Mouse (Mus musculus) lung, adult 2 months (tissue): ENCODE data around the gene Zfp568.

Experiments
- CTCF ChIP-seq: fragments of 200-500 bp; IDR thresholded peaks from 2 replicates; pipeline ENCODE4 v1.5.1; 2011; ENCODE audit warnings: mild to moderate bottlenecking, low read length, control low read depth; ENCODE audit not compliant: insufficient read depth
- POLR2A ChIP-seq: fragments of 200-500 bp; IDR thresholded peaks from 2 replicates; pipeline ENCODE4 v1.6.1; 2011; ENCODE audit warnings: low read depth, mild to moderate bottlenecking, control low read depth, low read length, borderline replicate concordance; ENCODE audit errors: extremely low read depth

GRCm38 (mm10) chr7:30007601-30008000, 23.8 kb downstream of the Zfp568 start:
- TF ChIP-seq CTCF: no peak
- TF ChIP-seq POLR2A: no peak
